Mouse (Mus musculus) forebrain, embryonic 14.5 days (tissue): ENCODE data around the gene Erlec1. TPM values are rescaled to one million over a fixed set of nuclear protein-coding genes. Genes with fewer than 3 reads are reported as not detected.

Experiments
- ATAC-seq: fragments of 200-750 bp; cut with Nextera tagmentation; 2 replicates; pipeline ENCODE4 v1.8.0; 2017; ENCODE audit warnings: mild to moderate bottlenecking, moderate library complexity
- DNase-seq: peaks from one replicate; pipeline ENCODE4 v3.0.0-alpha.2; 2015; ENCODE audit warnings: low spot score
- H3K27ac ChIP-seq: fragments of 300-500 bp; sonication (generic); 2 replicates; pipeline ENCODE4 v1.5.1; 2014; ENCODE audit warnings: low read depth, mild to moderate bottlenecking, control low read depth, low read length, moderate library complexity
- H3K27me3 ChIP-seq: fragments of 300-500 bp; sonication (generic); replicated peaks from 2 replicates; pipeline ENCODE4 v1.6.1; 2014; ENCODE audit warnings: low read length, control low read depth, mixed read lengths; ENCODE audit not compliant: control insufficient read depth, insufficient read depth
- H3K36me3 ChIP-seq: fragments of 300-500 bp; sonication (generic); 2 replicates; pipeline ENCODE4 v1.6.1; 2014; ENCODE audit warnings: low read length, control low read depth; ENCODE audit not compliant: control insufficient read depth, insufficient read depth
- H3K4me1 ChIP-seq: fragments of 300-500 bp; sonication (generic); 2 replicates; pipeline ENCODE4 v1.6.1; 2014; ENCODE audit warnings: antibody characterized with exemption, low read length, control low read depth; ENCODE audit not compliant: control insufficient read depth, insufficient read depth
- H3K4me2 ChIP-seq: fragments of 300-500 bp; sonication (generic); 2 replicates; pipeline ENCODE4 v1.6.1; 2014; ENCODE audit warnings: mild to moderate bottlenecking, control low read depth, low read length
- H3K4me3 ChIP-seq: fragments of 300-500 bp; sonication (generic); 2 replicates; pipeline ENCODE4 v1.5.1; 2014; ENCODE audit warnings: low read depth, low read length, control low read depth
- H3K9ac ChIP-seq: fragments of 300-500 bp; sonication (generic); 2 replicates; pipeline ENCODE4 v1.6.1; 2014; ENCODE audit warnings: mild to moderate bottlenecking, low read length, control low read depth, moderate library complexity
- H3K9me3 ChIP-seq: fragments of 300-500 bp; sonication (generic); replicated peaks from 2 replicates; pipeline ENCODE4 v1.6.1; 2016; ENCODE audit warnings: low read length, control low read depth, mixed read lengths; ENCODE audit not compliant: control insufficient read depth
- WGBS: fragments of 180-500 bp; shearing (Covaris S2); extraction: QIAGEN DNeasy Blood & Tissue Kit; methylation state at CpG from one replicate; pipeline ENCODE4 v1.1.7; 2014; 5-methylcytosine and 5-hydroxymethylcytosine counted together
- polyA plus RNA-seq: library from polyadenylated mRNA; unstranded; fragments of >200 nt; fragmentation: Nextera tagmentation; extraction: Ambion mirVana; gene quantifications from 2 replicates; pipeline ENCODE4 v1.2.1, GENCODE M21; 2014

Gene Erlec1
- polyA plus RNA-seq, 1 experiment from 2014 or later: 10.7 TPM

- Histone ChIP-seq H3K4me3 (no peak overlapping the region), H3K9ac (no peak overlapping the region), H3K27ac (no peak overlapping the region), H3K36me3 (no peaks in the 10 kb centered on the region), H3K4me2 (no peak overlapping the region), H3K27me3 (no peaks in the 10 kb centered on the region), H3K9me3 (no peaks in the 10 kb centered on the region), H3K4me1 (no peaks in the 10 kb centered on the region)
- ATAC-seq (no peak), DNase-seq (no peak)
Observed at GRCm38 (mm10) chr11:30899312-30899711, 54.8 kb downstream of the Erlec1 start.

GRCm38 (mm10) chr11:30896201-30896600 is 57.9 kb downstream of the Erlec1 start:
- Histone ChIP-seq H3K27me3 (no peaks in the 10 kb centered on the region), H3K36me3 (no peaks in the 10 kb centered on the region), H3K9ac (no peak overlapping the region), H3K4me3 (no peak overlapping the region), H3K9me3 (no peaks in the 10 kb centered on the region), H3K27ac (no peak overlapping the region), H3K4me2 (no peak overlapping the region), H3K4me1 (no peaks in the 10 kb centered on the region)
- DNase-seq (no peak), ATAC-seq (no peak)
- 81% methylated on average over 1 of the region's 1 CpGs for WGBS

GRCm38 (mm10) chr11:30888153-30888552 is 66.0 kb downstream of the Erlec1 start:
- Histone ChIP-seq H3K4me3 (no peak overlapping the region), H3K27ac (no peak overlapping the region), H3K4me1 (no peaks in the 10 kb centered on the region), H3K4me2 (no peak overlapping the region), H3K36me3 (no peaks in the 10 kb centered on the region), H3K27me3 (no peaks in the 10 kb centered on the region), H3K9ac (no peak overlapping the region), H3K9me3 (no peaks in the 10 kb centered on the region)
- DNase-seq: no peak
- ATAC-seq: no peak
- 88% methylated on average over 2 of the region's 2 CpGs for WGBS

DNA sequence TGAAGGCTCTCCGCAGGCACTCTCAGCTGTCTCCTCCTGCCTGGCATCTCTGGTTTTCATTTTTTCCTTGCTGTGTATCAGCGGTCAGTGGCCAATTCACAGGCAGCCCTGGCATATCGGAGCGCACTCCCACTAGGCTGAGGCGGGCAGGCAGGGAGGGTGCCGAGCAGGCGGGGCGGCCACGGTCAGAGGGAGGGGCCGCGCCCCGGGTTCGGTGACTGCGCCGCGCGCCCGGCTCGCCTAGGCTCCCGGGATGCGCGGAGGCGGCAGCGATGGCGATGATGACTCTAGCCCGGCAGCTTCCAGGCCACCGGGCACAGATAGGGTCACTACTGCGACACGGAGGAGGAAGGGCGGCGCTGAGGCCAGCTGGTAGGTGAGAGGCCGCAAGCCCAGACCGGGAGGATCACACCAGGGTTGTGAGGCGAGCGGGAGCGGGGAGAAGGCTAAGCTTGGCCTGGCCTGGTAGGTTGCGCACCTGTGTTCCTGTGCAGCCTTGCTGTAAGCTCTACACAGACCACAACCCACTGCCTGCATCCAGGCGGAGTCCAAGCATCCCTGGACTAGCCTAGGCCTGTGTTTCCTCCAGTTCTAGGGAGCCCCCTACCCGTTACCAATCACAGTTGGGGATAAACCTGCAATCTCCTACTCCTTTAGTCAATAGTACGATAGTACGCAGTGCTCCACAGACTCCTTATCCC is 68.8 kb downstream of the Erlec1 start, which contains the start of the genes Gpr75 and Asb3:
TSS of gene Gpr75 (plus strand) at position 188 of the 701 bp plus-strand sequence.
TSS of gene Asb3 (plus strand) at position 246 of the 701 bp plus-strand sequence.
- WGBS: 2% methylated on average over 41 of the region's 41 CpGs
- peak; percentile 96 for ATAC-seq

More for the DNA sequence above, 68.8 kb downstream of the Erlec1 start, which contains the start of the genes Gpr75 and Asb3:
- peak; percentile 52 for DNase-seq
- Histone ChIP-seq H3K27ac (peak within 1 kb of the TSS; percentile 65), H3K4me1 (no peaks in the 10 kb centered on the region), H3K9me3 (no peaks in the 10 kb centered on the region), H3K4me2 (peak within 1 kb of the TSS; percentile 83), H3K36me3 (peaks cover under 1% of the 10 kb centered on the region; the same call in 1 of the 2 replicates), H3K9ac (peak within 1 kb of the TSS; percentile 83), H3K27me3 (no peaks in the 10 kb centered on the region), H3K4me3 (peak within 1 kb of the TSS; percentile 55)

Other genes with a start within 250 kb of the Erlec1 start
- gene Psme4, start 182.6 kb downstream of the Erlec1 start, polyA plus RNA-seq: 21.3 and 22.7 TPM in 2 replicates
- 4.2 and 5.2 TPM in 2 replicates for gene Gpr75, start 69.0 kb downstream of the Erlec1 start, polyA plus RNA-seq
- 39.6 and 47.3 TPM in 2 replicates for gene Asb3, start 68.9 kb downstream of the Erlec1 start, polyA plus RNA-seq
- gene Chac2, start 32.0 kb upstream of the Erlec1 start, polyA plus RNA-seq: 24.4 and 28.7 TPM in 2 replicates
- gene Gm17332, start 228.1 kb upstream of the Erlec1 start, polyA plus RNA-seq: not detected in 2 replicates